In the genomic region with DNA sequence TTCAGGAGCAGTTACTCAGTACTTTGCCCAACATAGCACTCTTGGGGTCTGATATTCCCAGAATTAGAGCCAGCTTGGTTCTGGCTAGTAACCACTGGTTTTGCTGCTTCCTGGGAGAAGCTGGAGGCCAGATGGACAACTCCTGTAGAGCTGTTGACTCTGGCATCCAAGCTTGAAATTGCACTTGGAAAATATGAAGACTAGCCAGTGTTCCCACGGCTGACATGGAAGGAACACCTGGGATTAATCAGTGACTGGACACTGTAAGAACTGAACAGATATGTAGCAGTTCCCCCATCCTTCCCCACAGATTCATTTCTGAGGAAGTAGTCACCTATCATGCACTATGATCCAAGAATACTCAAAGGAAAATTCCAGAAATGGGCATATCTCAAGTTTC, we compare ENCODE assay signal across 27 mouse cellular contexts. TPM values are rescaled to one million over a fixed set of nuclear protein-coding genes. Genes with fewer than 3 reads are reported as not detected.
"Had no signal": no experiment of that assay in that cellular context is flagged by ENCODE, and none has a peak within 500 bp of the region (broad histone marks: within the 10 kb centered on the region; RNA-seq: fewer than 3 reads in every experiment).

No protein-coding gene starts in this region.

- DNase-seq: kidney, adult 2 months; kidney, postnatal 10 days; kidney, postnatal 36 days; liver, embryonic 13.5 days; lung, adult 2 months; lung, postnatal 14 days; lung, postnatal 4 days; right cerebral cortex, adult 18-20 months; right cerebral cortex, postnatal 14 days; right cerebral cortex, postnatal 4 days; spleen, adult 18-20 months; thymus, postnatal 25 days had no signal

- H3K4me3 ChIP-seq: kidney, embryonic 15.5 days; liver, embryonic 13.5 days; midbrain, embryonic 12.5 days; midbrain, embryonic 15.5 days; neural tube, embryonic 12.5 days; neural tube, embryonic 15.5 days; stomach, embryonic 15.5 days had no signal

- H3K4me2 ChIP-seq: kidney, embryonic 15.5 days; liver, embryonic 13.5 days; midbrain, embryonic 12.5 days; midbrain, embryonic 15.5 days; neural tube, embryonic 12.5 days; neural tube, embryonic 15.5 days; stomach, embryonic 15.5 days had no signal

- H3K27me3 ChIP-seq: liver, embryonic 13.5 days; midbrain, embryonic 12.5 days; midbrain, embryonic 15.5 days; neural tube, embryonic 12.5 days; neural tube, embryonic 15.5 days; stomach, embryonic 15.5 days had no signal

- H3K4me1 ChIP-seq: liver, embryonic 13.5 days; neural tube, embryonic 12.5 days; neural tube, embryonic 15.5 days; stomach, embryonic 15.5 days had no signal

- H3K9ac ChIP-seq: kidney, embryonic 15.5 days; liver, embryonic 13.5 days; midbrain, embryonic 12.5 days; midbrain, embryonic 15.5 days; neural tube, embryonic 12.5 days; neural tube, embryonic 15.5 days; stomach, embryonic 15.5 days had no signal

- H3K27ac ChIP-seq: kidney, embryonic 15.5 days; liver, embryonic 13.5 days; midbrain, embryonic 12.5 days; midbrain, embryonic 15.5 days; neural tube, embryonic 12.5 days; neural tube, embryonic 15.5 days; stomach, embryonic 15.5 days had no signal

- H3K9me3 ChIP-seq: kidney, embryonic 15.5 days; liver, embryonic 13.5 days; midbrain, embryonic 12.5 days; midbrain, embryonic 15.5 days; neural tube, embryonic 12.5 days; neural tube, embryonic 15.5 days; stomach, embryonic 15.5 days had no signal

- ATAC-seq: midbrain, embryonic 15.5 days had no signal

- H3K36me3 ChIP-seq: kidney, embryonic 15.5 days; liver, embryonic 13.5 days; midbrain, embryonic 12.5 days; midbrain, embryonic 15.5 days; neural tube, embryonic 12.5 days; neural tube, embryonic 15.5 days; stomach, embryonic 15.5 days had no signal

RNA-seq across cellular contexts. Expression of a gene that starts 4.1 kb away (rescaled TPM):
- total RNA-seq: layer of hippocampus, adult 8-10 months; layer of hippocampus, postnatal 10 days; left cerebral cortex, postnatal 36 days; liver, adult 2 months; megakaryocyte-erythroid progenitor cell, adult 5-6 weeks had no signal
- polyA plus RNA-seq: kidney, adult 2 months; kidney, embryonic 15.5 days; limb, embryonic 11.5 days; liver, adult 2 months; liver, embryonic 13.5 days; liver, embryonic 16.5 days; lung, adult 2 months; lung, embryonic 16.5 days; midbrain, embryonic 12.5 days; midbrain, embryonic 15.5 days; neural tube, embryonic 12.5 days; neural tube, embryonic 15.5 days; stomach, embryonic 15.5 days; thymus, postnatal 0 days had no signal
